Mouse (Mus musculus): Measurements from ENCODE around the gene Igf1r.

DNA sequence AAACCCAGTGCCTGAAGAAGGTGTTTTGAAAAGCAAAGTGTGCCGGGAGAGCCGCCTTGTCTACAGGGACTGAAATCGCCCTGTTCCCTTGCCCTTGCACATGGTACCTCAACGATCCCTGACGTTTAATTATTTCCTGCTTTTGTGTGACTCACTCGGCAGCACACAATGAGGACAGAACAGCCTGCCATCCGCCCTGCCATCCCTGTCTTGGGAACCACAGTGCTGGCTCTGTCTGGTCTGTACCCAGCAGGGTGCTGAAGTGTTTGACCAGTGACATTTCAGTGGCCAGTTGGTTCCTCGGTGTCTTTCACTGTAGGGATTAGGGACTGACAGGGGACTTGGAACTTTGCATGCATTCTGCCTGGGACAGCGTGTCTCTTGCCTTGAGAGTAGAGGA, 78.2 kb downstream of the Igf1r start:
- TF ChIP-seq POLR2A (IDR thresholded peaks at IDR 0.05; ENCODE audit: borderline replicate concordance, control insufficient read depth, low read depth, low read length) (no peak), CTCF (IDR thresholded peaks at IDR 0.05; ENCODE audit: control insufficient read depth, insufficient read depth, low read length) (no peak)
